Mouse (Mus musculus) cortical plate, adult 2 months (tissue): ENCODE data around the gene Pknox2. TPM values are rescaled to one million over a fixed set of nuclear protein-coding genes. Genes with fewer than 3 reads are reported as not detected.

Experiments used
- H3K27ac ChIP-seq: fragments of 200-500 bp; 2 replicates; pipeline ENCODE4 v1.5.1; 2012; ENCODE audit warnings: low read length, control low read depth, inconsistent platforms; ENCODE audit not compliant: insufficient read depth
- H3K4me1 ChIP-seq: fragments of 200-500 bp; 2 replicates; pipeline ENCODE4 v1.6.1; 2011; ENCODE audit warnings: low read length; ENCODE audit not compliant: control insufficient read depth, insufficient read depth
- H3K4me3 ChIP-seq: fragments of 200-500 bp; 2 replicates; pipeline ENCODE4 v1.5.1; 2011; ENCODE audit warnings: mild to moderate bottlenecking, low read length, control low read depth; ENCODE audit not compliant: insufficient read depth
- CTCF ChIP-seq: fragments of 200-500 bp; IDR thresholded peaks from 2 replicates; pipeline ENCODE4 v1.5.1; 2011; ENCODE audit warnings: mild to moderate bottlenecking, control low read depth, low read length; ENCODE audit not compliant: insufficient read depth; ENCODE audit errors: extremely low read depth
- POLR2A ChIP-seq: fragments of 200-500 bp; IDR thresholded peaks from 2 replicates; pipeline ENCODE4 v1.6.1; 2011; ENCODE audit warnings: mild to moderate bottlenecking, low read length, control low read depth; ENCODE audit not compliant: insufficient read depth; ENCODE audit errors: extremely low read depth
- polyA plus RNA-seq: library from polyadenylated mRNA; depleted of rRNA; stranded (reverse); fragments of >200 nt; gene quantifications from 2 replicates; pipeline ENCODE4 v1.2.3, GENCODE M21; 2012

Gene Pknox2
- polyA plus RNA-seq, 1 experiment = 80.9 TPM

DNA sequence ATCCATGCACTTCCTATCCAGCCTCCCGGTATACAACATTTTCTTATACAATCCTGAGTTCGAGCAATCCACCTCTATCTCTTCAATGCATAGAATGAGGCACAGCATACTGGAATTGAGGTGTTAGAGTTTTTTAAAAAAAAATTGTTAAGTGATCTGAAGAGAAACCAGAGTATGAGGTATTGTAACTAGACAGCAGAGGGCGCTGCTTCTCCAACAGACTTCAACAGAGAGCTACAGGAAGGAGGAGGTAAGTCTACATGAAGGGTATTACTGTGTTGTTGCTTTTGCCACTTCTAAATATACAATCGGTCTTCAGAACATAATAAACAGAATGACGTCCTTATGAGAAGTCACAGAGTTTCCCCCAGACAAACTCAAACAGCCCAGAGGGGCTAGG lies 181.5 kb downstream of the Pknox2 start:
- TF ChIP-seq CTCF = peak; percentile 34; the same call in 1 of the 2 replicates
- no peak for TF ChIP-seq POLR2A
- Histone ChIP-seq H3K4me1 (peaks cover 2% of the 10 kb centered on the region; the same call in 1 of the 2 replicates), H3K4me3 (no peak overlapping the region), H3K27ac (no peak overlapping the region)

- peaks cover 2% of the 10 kb centered on the region; the same call in 1 of the 2 replicates for H3K4me1 ChIP-seq
- H3K4me3 ChIP-seq = no peak overlapping the region
- no peak for TF ChIP-seq POLR2A
- no peak for TF ChIP-seq CTCF
- H3K27ac ChIP-seq = no peak overlapping the region
Measured at GRCm38 (mm10) chr9:36964230-36964629, 183.0 kb downstream of the Pknox2 start.

DNA sequence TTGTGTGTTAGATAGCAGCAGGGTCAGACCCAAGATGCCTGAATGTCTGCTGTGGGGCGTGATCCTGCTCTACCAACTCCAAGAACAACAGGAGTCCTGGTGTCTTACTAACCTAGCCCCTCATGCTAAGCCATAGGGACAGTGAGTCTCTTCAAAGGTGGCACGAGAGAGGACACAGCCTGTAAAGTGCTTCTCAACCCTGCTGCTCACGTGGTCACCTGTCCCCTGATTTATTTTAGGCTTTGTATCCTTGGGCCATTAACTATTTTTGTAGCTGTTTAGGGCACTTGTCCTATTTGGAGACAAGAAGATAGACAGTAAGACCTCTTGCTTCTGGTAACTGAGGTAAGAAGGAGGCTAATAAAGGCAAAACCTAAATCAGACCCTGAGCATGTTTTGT lies 183.7 kb downstream of the Pknox2 start:
- Histone ChIP-seq H3K27ac (no peak overlapping the region), H3K4me3 (no peak overlapping the region), H3K4me1 (peaks cover 2% of the 10 kb centered on the region)
- TF ChIP-seq POLR2A = no peak
- no peak for TF ChIP-seq CTCF

DNA sequence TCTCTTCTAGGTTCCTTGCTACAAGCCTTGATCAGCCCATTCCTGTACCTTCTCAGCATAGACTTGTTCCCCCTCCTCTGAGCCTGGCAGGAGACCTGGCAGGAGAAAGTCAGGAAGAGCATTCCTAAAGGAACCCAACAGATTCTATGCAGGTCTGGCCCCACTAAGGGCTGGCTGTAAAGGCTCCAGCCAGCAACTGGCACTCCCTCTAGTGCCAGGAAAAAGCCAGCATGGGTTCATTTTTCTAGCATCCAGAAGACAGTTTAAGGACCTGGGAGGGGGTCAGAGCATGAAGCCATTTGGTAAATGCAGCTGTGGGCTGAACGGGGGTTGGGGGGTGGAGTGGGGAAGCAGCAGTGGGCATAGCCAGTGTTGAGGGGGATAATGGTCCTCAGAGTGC lies 185.3 kb downstream of the Pknox2 start:
- 0 out of 2 replicates have a peak, but pooled peaks have one; percentile 14 for TF ChIP-seq CTCF
- TF ChIP-seq POLR2A = no peak
- Histone ChIP-seq H3K4me3 (no peak overlapping the region), H3K4me1 (peaks cover 2% of the 10 kb centered on the region), H3K27ac (no peak overlapping the region)

- TF ChIP-seq CTCF (no peak), POLR2A (no peak)
- H3K4me1 ChIP-seq = peaks cover 2% of the 10 kb centered on the region
- 0 out of 2 replicates have a peak overlapping the region, but pooled peaks have one; percentile 40 for H3K27ac ChIP-seq
- no peak overlapping the region for H3K4me3 ChIP-seq
Measured at GRCm38 (mm10) chr9:36961153-36961552, 186.1 kb downstream of the Pknox2 start.

- Histone ChIP-seq H3K4me3 (no peak overlapping the region), H3K4me1 (peaks cover 11% of the 10 kb centered on the region), H3K27ac (peak overlapping the region; percentile 9; the same call in 1 of the 2 replicates)
- TF ChIP-seq POLR2A (no peak), CTCF (no peak)
Measured at GRCm38 (mm10) chr9:36951133-36951484, 196.1 kb downstream of the Pknox2 start.

DNA sequence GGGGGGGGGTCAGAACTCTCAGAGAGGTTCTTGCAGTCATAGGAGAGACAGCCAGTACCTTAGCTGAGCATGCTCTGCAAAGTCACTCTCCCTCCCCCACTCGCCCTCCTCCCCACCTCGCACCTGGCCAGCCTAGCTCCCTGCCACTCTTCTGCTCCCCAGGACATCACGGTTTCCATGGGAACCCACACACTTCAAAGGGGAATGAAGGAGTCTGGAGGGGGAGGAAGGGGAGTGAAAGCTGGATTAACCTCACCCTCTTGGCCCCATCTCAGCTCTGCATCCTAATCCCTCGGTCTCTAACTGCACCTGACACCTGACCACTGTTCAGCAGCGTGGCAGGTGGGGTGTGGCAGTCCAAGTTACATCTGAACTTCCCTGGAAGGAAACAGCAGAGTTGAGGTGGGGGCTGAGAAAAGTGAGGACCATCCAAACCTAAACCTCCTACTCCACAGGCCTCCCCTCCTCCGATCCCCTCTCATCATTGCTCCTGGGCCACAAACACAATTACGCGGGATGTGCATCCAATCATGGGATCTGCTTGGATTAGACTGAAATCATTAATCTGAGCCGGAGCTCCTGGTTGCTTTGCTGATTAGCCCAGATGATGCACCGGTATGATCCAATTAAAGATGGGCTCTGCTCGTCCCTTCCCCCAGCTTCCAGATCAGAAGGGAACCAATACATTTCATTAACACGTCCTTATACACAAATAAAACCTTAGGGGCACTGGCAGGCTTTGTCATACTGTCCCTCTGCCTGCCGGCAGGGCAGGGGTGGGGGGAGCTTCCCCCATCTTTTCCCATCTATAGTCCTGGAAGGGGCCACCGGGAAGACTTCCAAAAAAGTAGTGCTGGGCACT lies 196.7 kb downstream of the Pknox2 start:
- no peak for TF ChIP-seq POLR2A
- TF ChIP-seq CTCF = no peak
- Histone ChIP-seq H3K4me3 (no peak overlapping the region), H3K4me1 (peaks cover 11% of the 10 kb centered on the region), H3K27ac (peak overlapping the region; percentile 9; the same call in 1 of the 2 replicates)

GRCm38 (mm10) chr9:36948181-36948580 lies 199.0 kb downstream of the Pknox2 start:
- peak overlapping the region; percentile 5 for H3K27ac ChIP-seq

DNA sequence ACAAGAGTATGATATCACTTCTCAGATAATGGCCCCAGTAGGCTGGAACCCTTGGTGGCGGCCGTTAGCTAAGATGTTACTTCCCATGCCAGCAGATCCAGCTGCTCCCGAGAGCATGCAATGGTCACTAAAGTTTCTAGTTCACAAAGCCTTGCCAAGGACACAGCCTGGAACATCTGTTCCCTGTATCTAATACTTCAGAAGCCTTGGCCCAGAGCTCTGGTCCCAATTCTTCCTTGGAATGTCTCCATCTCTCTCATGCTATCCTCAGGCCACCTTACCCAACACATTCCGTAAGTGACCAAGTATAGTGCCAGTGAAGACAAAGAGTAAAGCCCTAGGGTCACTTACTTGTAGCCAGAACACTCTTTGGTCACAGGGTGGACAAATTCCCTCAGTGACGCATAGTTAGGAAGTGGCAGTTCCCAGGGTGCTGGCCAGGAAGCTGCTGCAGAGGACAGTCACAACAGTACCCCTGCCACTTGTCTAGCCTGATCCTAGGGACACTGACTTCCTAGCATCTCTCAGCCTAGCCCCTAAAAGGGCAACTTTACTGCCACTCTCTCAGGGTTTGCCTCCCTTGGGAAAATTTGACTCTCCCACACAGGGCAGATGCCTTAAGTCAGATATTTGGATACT lies 200.0 kb downstream of the Pknox2 start:
- H3K4me3 ChIP-seq = no peak overlapping the region
- TF ChIP-seq POLR2A (no peak), CTCF (no peak)
- peak overlapping the region; percentile 65 for H3K27ac ChIP-seq
- H3K4me1 ChIP-seq = peaks cover 19% of the 10 kb centered on the region

More at GRCm38 (mm10) chr9:36948181-36948580, 199.0 kb downstream of the Pknox2 start:
- no peak overlapping the region for H3K4me3 ChIP-seq
- peaks cover 17% of the 10 kb centered on the region for H3K4me1 ChIP-seq
- TF ChIP-seq CTCF (no peak), POLR2A (no peak)
